Mouse (Mus musculus) retina, postnatal 1 day (tissue): ENCODE data around the gene Atp2b2.
A peak's percentile ranks its signal among the peaks of the same experiment; 100 is the strongest.
"Not testable (repeated sequence)": the region's sequence is repeated elsewhere in the genome, so short reads cannot be mapped to it uniquely, and the experiment has no call there.

Experiments used
- DNase-seq: peaks from one replicate; pipeline ENCODE4 v3.0.0-alpha.2; 2012

Atp2b2 gene

GRCm38 (mm10) chr6:113768804-113769203, 273.6 kb downstream of the Atp2b2 start:
- no peak for DNase-seq

GRCm38 (mm10) chr6:113761644-113762043, 280.8 kb downstream of the Atp2b2 start:
- peak; percentile 88 for DNase-seq

- DNase-seq = no peak
These were observed 293.2 kb downstream of the Atp2b2 start for GRCm38 (mm10) chr6:113749119-113749685.

GRCm38 (mm10) chr6:113748351-113748750, 294.1 kb downstream of the Atp2b2 start:
- DNase-seq = peak; percentile 10

- no peak for DNase-seq
These were observed 295.1 kb downstream of the Atp2b2 start for GRCm38 (mm10) chr6:113747284-113747683.

GRCm38 (mm10) chr6:113745117-113745516, 297.3 kb downstream of the Atp2b2 start:
- DNase-seq = no peak

GRCm38 (mm10) chr6:113743111-113743510, 299.3 kb downstream of the Atp2b2 start:
- DNase-seq = no peak

- no peak for DNase-seq
These were observed 300.1 kb downstream of the Atp2b2 start for GRCm38 (mm10) chr6:113742321-113742720.

- DNase-seq = no peak
These were observed 301.0 kb downstream of the Atp2b2 start for GRCm38 (mm10) chr6:113741425-113741824.

- DNase-seq = peak; percentile 95
These were observed 301.9 kb downstream of the Atp2b2 start, which contains the start of gene Sec13 for GRCm38 (mm10) chr6:113740236-113741217. Sec13 (minus strand) TSS chr6:113740743.

GRCm38 (mm10) chr6:113737318-113738046, 304.9 kb downstream of the Atp2b2 start:
- no peak for DNase-seq

- no peak for DNase-seq
These were observed 311.1 kb downstream of the Atp2b2 start for GRCm38 (mm10) chr6:113731296-113731695.

- no peak for DNase-seq
These were observed 314.2 kb downstream of the Atp2b2 start for GRCm38 (mm10) chr6:113728181-113728580.

- no peak for DNase-seq
These were observed 321.4 kb downstream of the Atp2b2 start for GRCm38 (mm10) chr6:113721061-113721460.

GRCm38 (mm10) chr6:113719878-113720277, 322.5 kb downstream of the Atp2b2 start, which contains the start of gene Ghrl:
Ghrl (minus strand) TSS chr6:113719880.
- DNase-seq = no peak

GRCm38 (mm10) chr6:113717541-113717940, 324.9 kb downstream of the Atp2b2 start:
- DNase-seq = no peak

GRCm38 (mm10) chr6:113714797-113715196, 327.6 kb downstream of the Atp2b2 start:
- DNase-seq = no peak

GRCm38 (mm10) chr6:113714276-113714675, 328.1 kb downstream of the Atp2b2 start:
- DNase-seq = no peak

GRCm38 (mm10) chr6:113713389-113713788, 329.0 kb downstream of the Atp2b2 start:
- DNase-seq = not testable (repeated sequence)

GRCm38 (mm10) chr6:113712718-113713117, 329.7 kb downstream of the Atp2b2 start:
- no peak for DNase-seq

- DNase-seq = peak; percentile 22
These were observed 344.9 kb downstream of the Atp2b2 start for GRCm38 (mm10) chr6:113697222-113698205.
